Mouse (Mus musculus): Measurements from ENCODE around the gene Trim28. TPM values are rescaled to one million over a fixed set of nuclear protein-coding genes. Genes with fewer than 3 reads are reported as not detected.
A peak's percentile ranks its signal among the peaks of the same experiment; 100 is the strongest.

The Trim28 gene
- total RNA-seq (2021): 10 to 100 TPM; 83.3 to 95.8 TPM

DNA sequence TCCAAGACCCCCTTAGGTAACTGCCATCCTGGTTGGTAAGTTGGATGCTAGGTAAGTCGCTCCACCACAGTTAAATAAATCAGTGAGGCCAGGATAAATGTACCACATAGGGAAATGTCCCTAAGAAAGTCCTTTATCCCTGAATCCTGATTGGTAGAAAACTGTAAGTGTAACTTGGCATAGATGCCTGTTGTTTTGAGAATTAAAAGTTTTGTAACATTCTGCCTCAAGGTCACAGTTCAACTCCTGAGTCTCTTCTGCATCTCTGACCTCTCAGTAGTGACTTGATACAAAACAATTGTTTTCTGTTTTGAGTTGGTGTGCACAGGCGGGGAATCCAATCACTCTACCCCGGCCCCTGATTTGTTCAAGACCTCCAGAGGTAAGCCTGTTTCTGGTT, at the start of gene Trim28:
Gene Trim28 (plus strand): TSS at position 264 of the 400 bp plus-strand sequence.
- intact Hi-C loops (cut with DNase I): no loop called here
- DNase-seq: no peak

DNA sequence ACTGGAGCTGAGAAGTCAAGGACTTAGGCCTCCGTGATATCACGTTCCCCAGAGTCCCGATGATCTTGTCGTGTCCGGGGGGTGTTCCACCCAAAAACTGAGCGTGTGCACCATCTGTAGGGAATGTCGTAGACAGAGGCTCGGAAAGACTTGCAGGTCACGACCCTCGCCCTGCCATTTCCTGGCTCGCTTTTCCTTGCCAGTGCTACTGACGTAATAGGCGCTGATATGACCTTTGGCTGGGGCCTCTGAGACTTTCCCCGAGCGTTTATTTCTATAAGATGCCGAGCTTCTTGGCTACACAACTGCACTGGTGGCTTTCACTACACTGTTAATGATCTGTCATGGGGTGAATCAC, 49.1 kb upstream of the Trim28 start:
- intact Hi-C loops (cut with DNase I): loop anchor here (1.0 to 2.0 kb wide), 4 partner anchors 9 to 29 kb away; partner anchors contain the start of genes Rps5 and Zfp324
- DNase-seq: no peak

GRCm38 (mm10) chr7:12954896-12955295, 44.0 kb upstream of the Trim28 start:
- DNase-seq: no peak

GRCm38 (mm10) chr7:12957511-12957910, 41.4 kb upstream of the Trim28 start:
- intact Hi-C loops (cut with DNase I): no loop called here
- no peak for DNase-seq

More at GRCm38 (mm10) chr7:12954896-12955295, 44.0 kb upstream of the Trim28 start:
- intact Hi-C loops (cut with DNase I): no loop called here

DNA sequence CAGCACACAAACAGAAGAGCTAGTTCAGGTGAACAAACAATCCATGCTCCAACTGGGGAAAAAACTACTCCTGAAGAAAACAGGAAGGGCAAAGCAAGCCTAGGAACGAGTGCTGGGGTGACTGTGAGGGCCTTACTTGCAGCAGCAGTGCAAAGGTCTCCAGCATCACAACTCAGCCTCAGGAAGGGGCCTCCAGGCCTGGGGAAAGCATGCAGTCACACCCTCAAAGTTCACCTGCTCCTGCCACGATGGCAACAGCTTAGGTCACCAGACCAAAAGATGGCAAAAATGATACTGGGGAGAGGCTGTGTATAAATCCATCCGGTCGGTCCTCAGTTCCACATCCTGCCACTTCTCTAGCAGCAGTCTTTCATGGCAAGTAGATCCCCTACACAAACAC, 40.0 kb upstream of the Trim28 start:
- intact Hi-C loops (cut with DNase I): loop anchor here (1.0 kb wide), 1 partner anchor 9 kb away; no protein-coding TSS in a partner anchor
- no peak for DNase-seq

DNA sequence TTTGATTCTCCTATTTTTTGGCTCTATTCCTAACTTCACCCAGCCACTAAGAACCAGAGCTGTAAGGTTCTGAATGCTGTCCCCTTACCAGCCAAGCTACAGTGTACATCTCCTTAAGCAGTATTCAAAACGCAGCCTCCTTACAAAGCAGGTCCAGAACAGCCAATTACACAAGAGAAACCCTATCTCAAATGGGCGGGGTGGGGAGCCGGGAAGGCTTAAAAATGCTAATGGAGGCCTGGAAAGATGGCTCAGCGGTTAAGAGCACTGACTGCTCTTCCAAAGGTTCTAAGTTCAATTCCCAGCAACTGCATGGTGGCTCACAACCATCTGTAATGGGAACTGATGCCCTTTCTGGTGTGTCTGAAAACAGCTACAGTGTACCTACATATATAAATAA, 39.2 kb upstream of the Trim28 start:
- no peak for DNase-seq
- intact Hi-C loops (cut with DNase I): loop anchor here (1.0 kb wide), 1 partner anchor 9 kb away; no protein-coding TSS in a partner anchor

GRCm38 (mm10) chr7:12961511-12962141, 37.3 kb upstream of the Trim28 start:
- intact Hi-C loops (cut with DNase I): no loop called here
- DNase-seq: peak; percentile 40 to 51

DNA sequence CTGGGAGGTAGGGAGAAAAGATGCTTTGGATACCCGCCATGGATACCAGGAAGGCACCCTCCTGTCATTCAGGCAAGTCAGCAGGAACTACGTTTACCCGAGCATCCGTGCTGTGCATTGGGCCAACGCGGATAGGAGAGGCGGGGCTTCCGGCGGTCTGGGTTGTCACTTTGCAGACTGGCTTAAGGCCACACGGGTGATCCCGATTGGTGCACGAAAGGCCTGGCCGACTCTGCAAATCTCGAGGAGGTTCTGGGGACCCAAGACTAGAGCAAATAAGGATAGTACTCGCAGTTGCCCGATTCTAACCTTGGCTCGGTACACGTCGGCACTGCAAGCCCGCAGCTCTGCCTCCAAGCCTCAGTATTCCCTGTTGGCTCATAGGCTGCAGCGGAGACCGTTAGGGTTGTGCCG, 33.2 kb upstream of the Trim28 start, which contains the start of gene Zfp324:
Gene Zfp324 (plus strand): TSS at position 161 of the 414 bp plus-strand sequence.
- DNase-seq: peak; percentile 87 to 88
- intact Hi-C loops (cut with DNase I): loop anchor here (1.0 to 2.0 kb wide), 2 partner anchors 12 to 15 kb away; partner anchors contain the start of gene Zfp446

GRCm38 (mm10) chr7:12966104-12966845, 32.6 kb upstream of the Trim28 start:
- DNase-seq: peak in 1 of 2 experiments; percentile 63
- intact Hi-C loops (cut with DNase I): loop anchor here (1.0 kb wide), 1 partner anchor 11 kb away; the partner anchor contains the start of gene Zfp446

GRCm38 (mm10) chr7:12970906-12971305, 28.0 kb upstream of the Trim28 start:
- intact Hi-C loops (cut with DNase I): no loop called here
- DNase-seq: no peak

GRCm38 (mm10) chr7:12977682-12978389, 21.1 kb upstream of the Trim28 start, which contains the start of gene Zfp446:
Gene Zfp446, plus strand, starts transcription at chr7:12977848.
- peak; percentile 97 to 98 for DNase-seq
- intact Hi-C loops (cut with DNase I): loop anchor here (1.0 to 5.0 kb wide), 5 partner anchors 12 to 59 kb away; partner anchors contain the start of genes Rps5 and Ube2m

- intact Hi-C loops (cut with DNase I): loop anchor here (1.0 to 5.0 kb wide), 4 partner anchors 30 to 58 kb away; partner anchors contain the start of genes Rps5 and Ube2m
- DNase-seq: no peak
These were observed 19.8 kb upstream of the Trim28 start for GRCm38 (mm10) chr7:12978931-12979722.

- DNase-seq: no peak
- intact Hi-C loops (cut with DNase I): loop anchor here (2.0 to 5.0 kb wide), 3 partner anchors 29 to 58 kb away; partner anchors contain the start of gene Ube2m
These were observed 19.1 kb upstream of the Trim28 start for GRCm38 (mm10) chr7:12979776-12980175.

DNA sequence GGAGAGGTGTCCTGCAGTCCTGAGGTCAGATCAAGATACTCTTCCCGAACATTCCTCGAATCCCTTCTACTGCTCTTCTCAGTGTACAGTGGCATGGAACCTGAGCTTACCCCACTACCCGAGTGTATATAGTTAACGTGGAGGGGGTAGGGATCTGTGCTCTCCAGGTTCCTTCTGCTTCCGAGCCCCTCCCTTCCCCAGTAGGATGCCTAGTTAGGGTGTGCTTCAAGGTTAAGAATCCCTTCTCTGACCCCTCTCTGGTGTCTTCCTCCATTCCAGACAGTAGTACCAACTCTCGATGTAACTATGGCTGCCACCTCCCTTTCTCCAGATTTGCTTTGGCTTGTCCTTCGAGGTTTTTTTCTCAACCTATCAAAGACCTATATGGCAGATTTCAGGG, 18.6 kb upstream of the Trim28 start:
- DNase-seq: no peak
- intact Hi-C loops (cut with DNase I): no loop called here

GRCm38 (mm10) chr7:12985724-12986123, 13.2 kb upstream of the Trim28 start:
- intact Hi-C loops (cut with DNase I): no loop called here
- no peak for DNase-seq

DNA sequence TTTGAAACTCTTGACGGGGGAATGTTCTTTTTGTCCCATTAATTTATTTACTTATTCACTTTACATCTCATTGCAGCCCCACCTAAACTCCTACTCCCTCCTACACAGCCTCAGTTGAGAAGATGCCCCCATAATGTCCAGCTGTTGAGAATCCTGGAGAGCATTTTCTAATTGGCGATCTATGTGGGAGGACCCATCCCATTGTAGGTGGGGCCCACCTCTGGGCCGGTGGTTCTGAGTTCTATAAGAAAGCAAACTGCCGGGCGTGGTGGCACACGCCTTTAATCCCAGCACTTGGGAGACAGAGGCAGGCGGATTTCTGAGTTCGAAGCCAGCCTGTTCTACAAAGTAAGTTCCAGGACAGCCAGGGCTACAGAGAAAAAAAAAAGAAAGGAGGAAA, 12.0 kb upstream of the Trim28 start:
- intact Hi-C loops (cut with DNase I): no loop called here

GRCm38 (mm10) chr7:12987409-12988189, 11.3 kb upstream of the Trim28 start:
- intact Hi-C loops (cut with DNase I): no loop called here
- no peak for DNase-seq

More for the DNA sequence above, 12.0 kb upstream of the Trim28 start:
- no peak for DNase-seq

GRCm38 (mm10) chr7:12992222-12992621, 6.7 kb upstream of the Trim28 start:
- DNase-seq: peak in 1 of 2 experiments; percentile 38
- intact Hi-C loops (cut with DNase I): no loop called here

GRCm38 (mm10) chr7:12993148-12993547, 5.8 kb upstream of the Trim28 start:
- intact Hi-C loops (cut with DNase I): no loop called here
- DNase-seq: no peak

Measured in heart, postnatal 36 days (tissue).